Mouse (Mus musculus) ES-Bruce4 (cell line): Measurements from ENCODE around the gene Jag2. TPM values are rescaled to one million over a fixed set of nuclear protein-coding genes. Genes with fewer than 3 reads are reported as not detected.

Source experiments
- H3K27ac ChIP-seq: 2 replicates; pipeline ENCODE4 v1.5.1; 2012; ENCODE audit warnings: low read length, inconsistent platforms; ENCODE audit not compliant: insufficient read depth
- H3K27me3 ChIP-seq: 2 replicates; pipeline ENCODE4 v1.6.1; 2012; ENCODE audit warnings: mild to moderate bottlenecking, low read length, inconsistent platforms; ENCODE audit not compliant: control insufficient read depth, poor library complexity, insufficient read depth, severe bottlenecking
- H3K36me3 ChIP-seq: 2 replicates; pipeline ENCODE4 v1.6.1; 2012; ENCODE audit warnings: inconsistent platforms, mild to moderate bottlenecking, low read length, moderate library complexity; ENCODE audit not compliant: control insufficient read depth, poor library complexity, insufficient read depth, severe bottlenecking
- H3K4me1 ChIP-seq: one replicate; pipeline ENCODE4 v1.8.1; 2011; ENCODE audit warnings: low read length; ENCODE audit not compliant: control insufficient read depth, insufficient read depth
- H3K4me3 ChIP-seq: 2 replicates; pipeline ENCODE4 v1.5.1; 2011; ENCODE audit warnings: low read depth, mild to moderate bottlenecking, low read length
- H3K9ac ChIP-seq: 2 replicates; pipeline ENCODE4 v1.6.1; 2012; ENCODE audit warnings: low read depth, mild to moderate bottlenecking, inconsistent platforms; ENCODE audit not compliant: poor library complexity, severe bottlenecking
- H3K9me3 ChIP-seq: replicated peaks from 2 replicates; pipeline ENCODE4 v1.6.1; 2012; ENCODE audit warnings: mild to moderate bottlenecking, low read length, inconsistent platforms; ENCODE audit not compliant: control insufficient read depth, poor library complexity, insufficient read depth, severe bottlenecking
- CTCF ChIP-seq: IDR thresholded peaks from one replicate; pipeline ENCODE4 v1.8.1; 2011; ENCODE audit warnings: low read depth, low read length
- EP300 ChIP-seq: IDR thresholded peaks from 2 replicates; pipeline ENCODE4 v1.6.1; 2011; ENCODE audit warnings: low read depth, low read length; ENCODE audit not compliant: insufficient read depth
- POLR2A ChIP-seq: IDR thresholded peaks from one replicate; pipeline ENCODE4 v1.8.1; 2011; ENCODE audit warnings: low read length; ENCODE audit not compliant: insufficient read depth
- polyA plus RNA-seq: library from polyadenylated mRNA; stranded (reverse); fragments of >200 nt; gene quantifications from 2 replicates; pipeline ENCODE4 v1.2.4, GENCODE M21; 2011; ENCODE audit warnings: low read depth; ENCODE audit not compliant: missing spikeins, insufficient read depth, insufficient read length

Jag2 gene
- polyA plus RNA-seq, 1 experiment, result 47.6 TPM

DNA sequence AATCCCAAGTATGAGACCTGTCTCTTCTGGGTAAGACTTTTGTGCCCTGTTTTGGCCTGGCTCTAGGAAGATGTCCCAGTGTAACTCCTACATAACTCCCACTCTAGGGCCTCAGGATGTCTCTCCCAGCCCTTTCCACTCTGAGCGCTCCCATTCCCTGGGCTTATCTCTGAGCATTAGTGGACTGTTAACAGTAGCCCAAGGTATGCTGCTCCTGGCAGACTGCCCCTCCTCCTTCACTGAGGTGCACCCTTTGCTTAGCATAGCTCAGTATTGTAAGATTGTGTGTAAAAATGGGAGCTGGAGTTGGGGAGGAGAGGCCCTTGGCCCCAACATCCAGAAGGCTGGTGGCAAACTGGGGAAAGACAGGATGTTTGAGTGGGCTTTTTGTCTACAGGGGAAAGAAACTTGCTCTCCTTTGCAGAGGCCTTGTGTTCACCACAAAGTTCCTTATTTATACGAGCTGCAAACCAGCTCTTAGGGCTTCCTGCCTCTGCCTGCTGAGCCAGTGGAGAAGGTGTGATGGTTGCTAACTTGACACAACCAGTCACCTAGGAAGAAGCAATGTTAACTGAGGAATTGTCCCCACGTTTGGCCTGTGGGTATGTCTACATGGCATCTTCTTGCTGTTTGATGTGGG is 23.5 kb upstream of the Jag2 start:
- no peaks in the 10 kb centered on the region for H3K36me3 ChIP-seq
- H3K27me3 ChIP-seq, result no peaks in the 10 kb centered on the region
- H3K27ac ChIP-seq, result no peak overlapping the region
- TF ChIP-seq EP300 (no peak), CTCF (no peak), POLR2A (no peak)
- H3K9ac ChIP-seq, result no peak overlapping the region
- H3K9me3 ChIP-seq, result no peaks in the 10 kb centered on the region
- no peaks in the 10 kb centered on the region for H3K4me1 ChIP-seq
- no peak overlapping the region for H3K4me3 ChIP-seq

DNA sequence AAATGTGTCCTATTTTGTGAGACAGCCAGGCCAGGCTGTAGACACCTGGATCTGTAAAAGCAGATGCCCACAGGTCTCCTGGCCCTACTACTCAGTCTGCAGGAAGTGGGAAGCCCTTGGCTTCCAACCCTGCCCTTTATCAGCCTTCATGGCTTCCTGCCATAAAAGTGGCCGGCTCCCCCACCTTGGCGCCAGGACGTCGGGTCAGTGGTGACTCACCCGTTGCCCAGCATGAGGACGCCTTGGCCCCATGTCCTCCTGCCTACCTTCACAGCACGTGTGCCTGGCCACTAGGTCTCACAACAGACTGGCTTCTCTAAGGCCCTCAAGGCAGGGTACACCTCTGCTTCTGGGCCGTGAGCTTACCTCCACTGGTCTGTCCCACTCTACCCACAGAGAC is 22.9 kb upstream of the Jag2 start:
- no peak overlapping the region for H3K4me3 ChIP-seq
- no peaks in the 10 kb centered on the region for H3K36me3 ChIP-seq
- peaks cover 2% of the 10 kb centered on the region for H3K4me1 ChIP-seq
- TF ChIP-seq EP300, result no peak
- TF ChIP-seq CTCF, result no peak
- no peak for TF ChIP-seq POLR2A
- no peaks in the 10 kb centered on the region for H3K27me3 ChIP-seq
- no peaks in the 10 kb centered on the region for H3K9me3 ChIP-seq
- no peak overlapping the region for H3K27ac ChIP-seq
- H3K9ac ChIP-seq, result no peak overlapping the region

- Histone ChIP-seq H3K4me3 (no peak overlapping the region), H3K36me3 (no peaks in the 10 kb centered on the region), H3K9ac (no peak overlapping the region), H3K27me3 (no peaks in the 10 kb centered on the region), H3K9me3 (no peaks in the 10 kb centered on the region), H3K27ac (no peak overlapping the region), H3K4me1 (peaks cover 2% of the 10 kb centered on the region)
- TF ChIP-seq POLR2A (no peak), CTCF (no peak), EP300 (no peak)
These were observed 21.7 kb upstream of the Jag2 start for GRCm38 (mm10) chr12:112951150-112951842.

DNA sequence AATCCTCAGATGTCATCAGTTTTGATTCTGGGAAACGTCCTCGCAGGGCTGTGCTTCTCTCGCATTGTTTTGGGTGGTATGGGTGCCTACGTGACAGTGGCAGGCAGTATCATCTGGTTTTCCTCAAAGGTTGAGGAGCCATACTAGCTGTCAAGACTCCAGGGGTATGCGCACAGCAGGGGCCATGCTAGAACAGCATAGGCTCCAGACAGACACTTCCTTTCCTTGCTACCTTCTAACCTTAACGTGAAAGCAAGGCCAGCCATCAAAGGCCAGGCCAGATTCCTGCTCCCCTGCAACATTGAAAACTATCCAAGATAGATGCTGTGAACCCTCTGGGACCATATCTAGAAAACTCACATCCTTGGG is 21.2 kb upstream of the Jag2 start:
- Histone ChIP-seq H3K9ac (no peak overlapping the region), H3K4me3 (peak overlapping the region; percentile 4; the same call in 1 of the 2 replicates), H3K27me3 (no peaks in the 10 kb centered on the region), H3K27ac (no peak overlapping the region), H3K9me3 (no peaks in the 10 kb centered on the region), H3K36me3 (no peaks in the 10 kb centered on the region), H3K4me1 (peaks cover 2% of the 10 kb centered on the region)
- no peak for TF ChIP-seq POLR2A
- TF ChIP-seq CTCF, result no peak
- no peak for TF ChIP-seq EP300

DNA sequence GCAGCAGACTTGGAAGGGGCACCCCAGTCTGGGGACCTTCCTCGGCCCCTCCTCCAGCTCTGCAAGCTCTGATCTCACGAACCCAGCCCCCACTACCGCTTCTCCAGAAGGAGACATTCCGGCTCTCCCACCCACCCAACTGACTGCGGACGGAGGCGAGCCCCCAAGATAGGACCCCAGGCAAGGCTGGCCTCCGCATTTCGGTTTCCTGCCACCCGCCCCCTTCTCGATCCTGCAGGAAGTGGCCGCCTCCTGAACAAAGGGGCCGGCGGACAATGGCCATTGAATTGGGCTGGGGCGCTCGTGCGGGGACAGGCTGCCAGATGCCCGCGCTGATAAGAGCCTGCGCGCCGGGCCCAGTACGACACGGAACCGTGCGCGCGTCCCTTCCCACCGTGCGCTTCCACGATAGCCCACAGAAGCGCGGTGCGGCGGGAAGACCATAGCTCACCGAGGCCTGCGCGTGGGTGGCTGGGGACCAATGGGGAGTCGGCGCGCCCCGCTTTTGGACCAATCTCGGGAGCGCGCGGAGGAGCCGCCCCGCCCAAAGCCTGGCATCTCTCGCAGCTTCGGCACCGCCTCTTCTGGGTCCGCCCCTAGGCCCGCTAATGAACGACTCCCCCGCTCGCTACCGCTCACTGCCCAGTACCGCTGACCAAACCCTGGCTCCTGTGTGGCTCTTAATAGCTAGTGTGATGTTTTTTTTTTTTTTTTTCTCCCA is 20.6 kb upstream of the Jag2 start:
- peak overlapping the region; percentile 81 for H3K4me3 ChIP-seq
- no peaks in the 10 kb centered on the region for H3K9me3 ChIP-seq
- H3K9ac ChIP-seq, result peak overlapping the region; percentile 77
- no peaks in the 10 kb centered on the region for H3K27me3 ChIP-seq
- no peak overlapping the region for H3K27ac ChIP-seq
- peaks cover 2% of the 10 kb centered on the region for H3K4me1 ChIP-seq
- TF ChIP-seq POLR2A (no peak), CTCF (no peak), EP300 (no peak)
- H3K36me3 ChIP-seq, result no peaks in the 10 kb centered on the region
